Mouse (Mus musculus): ENCODE results near the gene Gm9958.

GRCm38 (mm10) chr5:90393764-90394163 is 26.8 kb downstream of the Gm9958 start:
- TF ChIP-seq CTCF (IDR thresholded peaks at IDR 0.05; ENCODE audit: insufficient read depth, low read length) (no peak), POLR2A (IDR thresholded peaks at IDR 0.05; ENCODE audit: borderline replicate concordance, extremely low read depth, low read depth, low read length) (no peak)

All from lung, adult 2 months (tissue).